Mouse (Mus musculus): ENCODE measurements around the gene Fam50a.

DNA sequence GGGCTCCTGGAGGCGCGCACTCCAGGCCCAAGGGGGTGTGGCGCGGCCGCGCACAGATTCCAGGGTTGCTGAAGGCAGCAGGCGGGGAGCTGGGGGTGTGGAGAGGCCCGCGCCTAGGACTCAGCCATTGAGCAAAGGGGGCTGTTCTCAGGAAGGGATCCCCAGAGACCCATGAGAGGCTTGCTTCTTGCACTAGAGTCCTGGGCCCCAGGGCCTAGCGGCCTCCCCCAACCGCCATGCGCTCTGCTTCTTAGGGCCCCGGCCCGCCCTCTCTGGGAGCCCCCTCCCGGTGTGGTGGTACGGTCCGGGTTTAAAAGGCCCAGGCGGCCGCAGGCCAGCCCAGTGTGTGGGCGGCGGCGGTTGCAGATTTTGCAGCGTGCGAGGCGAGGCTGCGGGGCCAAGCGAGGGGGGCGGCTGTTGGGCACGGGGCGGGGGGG lies 15.9 kb downstream of the Fam50a start, which contains the start of gene Plxna3:
- TF ChIP-seq POLR2A (IDR thresholded peaks at IDR 0.05; ENCODE audit: low read depth, low read length): no peak
- no peak for TF ChIP-seq CTCF (IDR thresholded peaks at IDR 0.05; ENCODE audit: extremely low read depth, insufficient read length, insufficient replicate concordance, low read depth, low read length)

All from small intestine, adult 2 months (tissue).